Mouse (Mus musculus): ENCODE results near the gene Lif.

GRCm38 (mm10) chr11:4317287-4317686 lies 59.9 kb downstream of the Lif start:
- TF ChIP-seq CTCF (IDR thresholded peaks at IDR 0.05; ENCODE audit: low read depth, low read length) (no peak), TAL1 (conservative IDR thresholded peaks at IDR 0.05; ENCODE audit: low read depth, low read length) (no peak), GATA2 (IDR thresholded peaks at IDR 0.05; ENCODE audit: borderline replicate concordance, low read depth, low read length) (no peak), GATA1 (IDR thresholded peaks at IDR 0.05; ENCODE audit: borderline replicate concordance, low read length) (no peak), POLR2AphosphoS5 (IDR thresholded peaks at IDR 0.05; ENCODE audit: insufficient replicate concordance, low read depth, low read length) (no peak)
